Mouse (Mus musculus): ENCODE results near the gene Rnase4.

Gene Rnase4

GRCm38 (mm10) chr14:51090921-51091900 lies at the start of gene Rnase4, which contains the start of gene Ang:
Rnase4 (plus strand) TSS chr14:51091077.
Ang (plus strand) TSS chr14:51091150.
- peak in 1 of 2 experiments; percentile 22 for DNase-seq

- no peak for DNase-seq
Observed at GRCm38 (mm10) chr14:51041769-51042168, 49.1 kb upstream of the Rnase4 start, which contains the start of gene Rnase9. Rnase9 (minus strand) TSS chr14:51041869.

- DNase-seq: no peak
Observed at GRCm38 (mm10) chr14:51047846-51048245, 43.0 kb upstream of the Rnase4 start.

GRCm38 (mm10) chr14:51050063-51050462 lies 40.8 kb upstream of the Rnase4 start, which contains the start of gene Rnase11:
Rnase11 (minus strand) TSS chr14:51050163.
- DNase-seq: no peak

- no peak for DNase-seq
Observed at GRCm38 (mm10) chr14:51051941-51052340, 38.9 kb upstream of the Rnase4 start.

- DNase-seq: no peak
Observed at GRCm38 (mm10) chr14:51053176-51053575, 37.7 kb upstream of the Rnase4 start.

GRCm38 (mm10) chr14:51054243-51055237 lies 36.3 kb upstream of the Rnase4 start:
- DNase-seq: no peak

GRCm38 (mm10) chr14:51057401-51057831 lies 33.5 kb upstream of the Rnase4 start, which contains the start of gene Rnase12:
Rnase12 (minus strand) TSS chr14:51057661.
- no peak for DNase-seq

GRCm38 (mm10) chr14:51060761-51061160 lies 30.1 kb upstream of the Rnase4 start:
- DNase-seq: no peak

GRCm38 (mm10) chr14:51068956-51069355 lies 21.9 kb upstream of the Rnase4 start:
- DNase-seq: no peak

- peak in 1 of 2 experiments; percentile 48 for DNase-seq
Observed at GRCm38 (mm10) chr14:51069617-51070016, 21.3 kb upstream of the Rnase4 start.

GRCm38 (mm10) chr14:51074335-51074734 lies 16.5 kb upstream of the Rnase4 start, which contains the start of gene Olfr750:
Olfr750 (minus strand) TSS chr14:51074435.
- DNase-seq: no peak

GRCm38 (mm10) chr14:51079180-51079579 lies 11.7 kb upstream of the Rnase4 start:
- no peak for DNase-seq

GRCm38 (mm10) chr14:51081035-51081434 lies 9.8 kb upstream of the Rnase4 start:
- no peak for DNase-seq

GRCm38 (mm10) chr14:51082599-51083581 lies 8.0 kb upstream of the Rnase4 start:
- DNase-seq: peak; percentile 47 to 73

GRCm38 (mm10) chr14:51083805-51084204 lies 7.1 kb upstream of the Rnase4 start:
- no peak for DNase-seq

GRCm38 (mm10) chr14:51085086-51085485 lies 5.8 kb upstream of the Rnase4 start:
- DNase-seq: no peak

- no peak for DNase-seq
Observed at GRCm38 (mm10) chr14:51085911-51086310, 5.0 kb upstream of the Rnase4 start.

GRCm38 (mm10) chr14:51087762-51088161 lies 3.1 kb upstream of the Rnase4 start:
- no peak for DNase-seq

- DNase-seq: peak; percentile 82 to 92
Observed at GRCm38 (mm10) chr14:51088166-51088969, 2.5 kb upstream of the Rnase4 start.
